Mouse (Mus musculus): ENCODE results near the gene Gm17469. TPM values are rescaled to one million over a fixed set of nuclear protein-coding genes. Genes with fewer than 3 reads are reported as not detected.

Gene Gm17469
- not detected for total RNA-seq (2023)

GRCm38 (mm10) chrX:124629593-124629992 is at the start of gene Gm17469:
TSS of gene Gm17469 (plus strand) at chrX:124629893.

Other genes with a start within 250 kb of the Gm17469 start
- gene Gm17584, start 129.3 kb upstream of the Gm17469 start, total RNA-seq (2023): not detected